Mouse (Mus musculus): ENCODE results near the gene Tenm4. TPM values are rescaled to one million over a fixed set of nuclear protein-coding genes. Genes with fewer than 3 reads are reported as not detected.
"Not testable (repeated sequence)": the region's sequence is repeated elsewhere in the genome, so short reads cannot be mapped to it uniquely, and the experiment has no call there.

The Tenm4 gene
- polyA plus RNA-seq, 1 experiment from 2014 or later = 31.3 TPM

DNA sequence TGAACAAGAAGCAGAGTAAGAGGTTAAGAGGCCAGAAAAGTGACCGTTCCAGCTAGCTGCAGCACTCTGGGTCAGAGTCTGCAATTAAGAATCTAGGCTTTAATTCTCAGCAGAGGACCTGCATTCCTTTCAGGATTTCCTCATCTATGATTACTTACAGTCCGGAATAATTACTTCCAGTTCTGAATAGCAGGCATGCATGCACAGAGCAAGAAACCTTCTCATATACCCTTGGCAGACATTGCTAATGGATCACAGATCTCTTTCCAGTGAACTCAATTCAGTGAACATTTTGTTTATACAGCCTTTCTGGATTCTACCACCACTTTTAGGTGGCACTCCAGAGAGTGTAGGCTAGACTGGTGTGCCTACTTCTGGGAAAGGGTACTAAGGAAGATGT is 434.3 kb downstream of the Tenm4 start:
- no peaks in the 10 kb centered on the region for H3K36me3 ChIP-seq (ENCODE audit: control insufficient read depth, insufficient read depth, low read length)
- 28% methylated on average over 2 of the region's 2 CpGs for WGBS
- H3K4me1 ChIP-seq (ENCODE audit: control insufficient read depth, insufficient read depth, low read length) = 0 out of 2 replicates have a peak, but pooled peaks cover 3% of the 10 kb centered on the region
- no peak overlapping the region for H3K4me3 ChIP-seq (ENCODE audit: low read depth, low read length)
- 0 out of 2 replicates have a peak overlapping the region, but pooled peaks have one; percentile 19 for H3K27ac ChIP-seq (replicated peaks; ENCODE audit: low read depth, low read length)
- DNase-seq (ENCODE audit: low spot score) (peak; percentile 85), ATAC-seq (ENCODE audit: low read depth) (peak; percentile 69)
- no peak overlapping the region for H3K9ac ChIP-seq (ENCODE audit: low read depth, low read length)
- no peaks in the 10 kb centered on the region for H3K27me3 ChIP-seq (replicated peaks; ENCODE audit: control insufficient read depth, insufficient read depth, low read length)
- H3K9me3 ChIP-seq (ENCODE audit: control insufficient read depth, low read length) = no peaks in the 10 kb centered on the region
- H3K4me2 ChIP-seq (ENCODE audit: low read depth, low read length) = no peak overlapping the region

- Histone ChIP-seq H3K27me3 (replicated peaks; ENCODE audit: control insufficient read depth, insufficient read depth, low read length) (no peaks in the 10 kb centered on the region), H3K27ac (replicated peaks; ENCODE audit: low read depth, low read length) (no peak overlapping the region), H3K4me2 (ENCODE audit: low read depth, low read length) (no peak overlapping the region), H3K4me3 (ENCODE audit: low read depth, low read length) (no peak overlapping the region), H3K36me3 (ENCODE audit: control insufficient read depth, insufficient read depth, low read length) (no peaks in the 10 kb centered on the region), H3K9me3 (ENCODE audit: control insufficient read depth, low read length) (no peaks in the 10 kb centered on the region), H3K4me1 (ENCODE audit: control insufficient read depth, insufficient read depth, low read length) (0 out of 2 replicates have a peak, but pooled peaks cover 3% of the 10 kb centered on the region), H3K9ac (ENCODE audit: low read depth, low read length) (no peak overlapping the region)
- ATAC-seq (ENCODE audit: low read depth) (no peak), DNase-seq (ENCODE audit: low spot score) (no peak)
- WGBS = 60% methylated on average over 10 of the region's 10 CpGs
These were observed 439.0 kb downstream of the Tenm4 start for GRCm38 (mm10) chr7:96609854-96610586.

DNA sequence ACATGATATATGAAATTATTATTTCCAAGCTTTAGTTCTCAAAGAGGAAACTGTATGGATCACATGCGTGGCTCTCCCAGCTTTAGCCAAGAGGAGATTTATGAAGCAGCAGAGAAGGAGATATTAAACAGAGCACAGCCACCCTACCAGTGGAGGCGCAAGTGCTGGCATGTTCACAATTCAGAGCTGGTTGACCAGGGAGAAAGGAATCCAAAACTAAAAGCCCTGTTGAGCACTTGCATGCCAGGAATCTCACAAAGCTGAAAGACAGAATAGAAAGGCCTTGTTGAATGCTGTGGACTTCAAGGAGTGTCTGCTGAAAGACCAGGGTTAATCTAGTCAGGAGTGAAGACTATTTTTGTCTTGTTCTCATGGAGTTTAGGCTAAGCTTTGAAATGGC is 446.3 kb downstream of the Tenm4 start:
- H3K4me3 ChIP-seq (ENCODE audit: low read depth, low read length) = no peak overlapping the region
- 82% methylated on average over 2 of the region's 2 CpGs for WGBS
- no peak overlapping the region for H3K4me2 ChIP-seq (ENCODE audit: low read depth, low read length)
- H3K9me3 ChIP-seq (ENCODE audit: control insufficient read depth, low read length) = no peaks in the 10 kb centered on the region
- ATAC-seq (ENCODE audit: low read depth) (no peak), DNase-seq (ENCODE audit: low spot score) (no peak)
- no peaks in the 10 kb centered on the region for H3K4me1 ChIP-seq (ENCODE audit: control insufficient read depth, insufficient read depth, low read length)
- no peak overlapping the region for H3K27ac ChIP-seq (replicated peaks; ENCODE audit: low read depth, low read length)
- no peaks in the 10 kb centered on the region for H3K36me3 ChIP-seq (ENCODE audit: control insufficient read depth, insufficient read depth, low read length)
- H3K27me3 ChIP-seq (replicated peaks; ENCODE audit: control insufficient read depth, insufficient read depth, low read length) = no peaks in the 10 kb centered on the region
- no peak overlapping the region for H3K9ac ChIP-seq (ENCODE audit: low read depth, low read length)

DNA sequence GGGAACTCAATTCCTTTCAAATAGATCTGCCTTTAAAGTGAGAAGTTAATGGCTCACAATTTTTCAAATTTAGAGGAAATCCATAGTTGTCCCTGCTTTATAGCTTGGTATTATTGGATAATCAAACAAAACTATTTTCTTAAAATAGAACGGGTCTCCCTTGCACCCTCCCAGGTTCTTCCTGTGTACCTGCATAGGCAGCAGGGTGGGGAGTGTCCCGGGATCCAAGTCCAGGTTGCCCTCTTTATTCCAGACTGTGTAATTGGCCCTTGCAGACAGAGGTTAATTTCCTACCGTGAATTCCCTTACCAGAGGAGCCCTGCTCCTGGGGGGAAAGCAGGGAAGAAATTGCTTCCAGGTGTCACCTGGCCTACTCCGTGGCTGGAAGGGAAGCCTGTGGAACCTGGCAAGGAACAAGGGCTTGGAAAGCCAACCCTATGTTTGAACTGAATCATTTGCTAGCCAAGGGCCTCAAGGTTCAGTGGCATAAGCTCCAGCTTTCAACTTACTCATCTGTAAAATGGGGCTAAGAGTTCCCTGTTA is 449.0 kb downstream of the Tenm4 start:
- Histone ChIP-seq H3K4me3 (ENCODE audit: low read depth, low read length) (no peak overlapping the region), H3K9me3 (ENCODE audit: control insufficient read depth, low read length) (no peaks in the 10 kb centered on the region), H3K27ac (replicated peaks; ENCODE audit: low read depth, low read length) (no peak overlapping the region), H3K9ac (ENCODE audit: low read depth, low read length) (no peak overlapping the region), H3K36me3 (ENCODE audit: control insufficient read depth, insufficient read depth, low read length) (no peaks in the 10 kb centered on the region), H3K4me1 (ENCODE audit: control insufficient read depth, insufficient read depth, low read length) (no peaks in the 10 kb centered on the region), H3K27me3 (replicated peaks; ENCODE audit: control insufficient read depth, insufficient read depth, low read length) (no peaks in the 10 kb centered on the region), H3K4me2 (ENCODE audit: low read depth, low read length) (no peak overlapping the region)
- ATAC-seq (ENCODE audit: low read depth) (no peak), DNase-seq (ENCODE audit: low spot score) (no peak)
- WGBS = 42% methylated on average over 4 of the region's 4 CpGs

GRCm38 (mm10) chr7:96626338-96626737 is 455.3 kb downstream of the Tenm4 start:
- Histone ChIP-seq H3K27ac (replicated peaks; ENCODE audit: low read depth, low read length) (no peak overlapping the region), H3K36me3 (ENCODE audit: control insufficient read depth, insufficient read depth, low read length) (no peaks in the 10 kb centered on the region), H3K9ac (ENCODE audit: low read depth, low read length) (no peak overlapping the region), H3K4me2 (ENCODE audit: low read depth, low read length) (no peak overlapping the region), H3K9me3 (ENCODE audit: control insufficient read depth, low read length) (no peaks in the 10 kb centered on the region), H3K27me3 (replicated peaks; ENCODE audit: control insufficient read depth, insufficient read depth, low read length) (no peaks in the 10 kb centered on the region), H3K4me3 (ENCODE audit: low read depth, low read length) (no peak overlapping the region), H3K4me1 (ENCODE audit: control insufficient read depth, insufficient read depth, low read length) (no peaks in the 10 kb centered on the region)
- 68% methylated on average over 3 of the region's 3 CpGs for WGBS
- DNase-seq (ENCODE audit: low spot score) (peak; percentile 9), ATAC-seq (ENCODE audit: low read depth) (no peak)

GRCm38 (mm10) chr7:96630551-96630950 is 459.5 kb downstream of the Tenm4 start:
- WGBS = 93% methylated on average over 9 of the region's 9 CpGs
- not testable (repeated sequence) for H3K4me2 ChIP-seq (ENCODE audit: low read depth, low read length); H3K27me3 ChIP-seq (replicated peaks; ENCODE audit: control insufficient read depth, insufficient read depth, low read length); DNase-seq (ENCODE audit: low spot score); H3K27ac ChIP-seq (replicated peaks; ENCODE audit: low read depth, low read length); H3K4me3 ChIP-seq (ENCODE audit: low read depth, low read length); H3K36me3 ChIP-seq (ENCODE audit: control insufficient read depth, insufficient read depth, low read length); H3K4me1 ChIP-seq (ENCODE audit: control insufficient read depth, insufficient read depth, low read length); H3K9ac ChIP-seq (ENCODE audit: low read depth, low read length); H3K9me3 ChIP-seq (ENCODE audit: control insufficient read depth, low read length); ATAC-seq (ENCODE audit: low read depth)

DNA sequence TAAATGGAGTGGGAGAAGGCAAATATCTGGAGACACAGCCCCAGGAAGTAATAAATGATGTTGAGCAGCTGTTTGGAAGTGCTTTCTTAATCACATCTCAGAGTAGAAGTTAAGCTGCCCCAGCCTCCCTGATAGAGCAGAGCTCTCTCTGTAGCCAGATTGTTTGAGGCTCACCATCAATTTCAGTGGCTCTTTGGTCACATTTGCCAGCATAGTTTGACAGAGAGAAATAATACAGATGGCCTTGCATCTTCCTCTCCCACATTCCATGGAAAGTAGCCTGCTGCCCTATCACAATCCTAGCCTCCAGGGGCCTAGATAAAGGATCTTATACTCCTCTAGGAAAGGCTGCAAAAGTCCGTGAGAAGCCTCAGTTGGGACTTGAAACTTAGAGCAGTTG is 462.0 kb downstream of the Tenm4 start:
- Histone ChIP-seq H3K4me3 (ENCODE audit: low read depth, low read length) (no peak overlapping the region), H3K4me2 (ENCODE audit: low read depth, low read length) (no peak overlapping the region), H3K9me3 (ENCODE audit: control insufficient read depth, low read length) (0 out of 2 replicates have a peak, but pooled peaks cover 5% of the 10 kb centered on the region), H3K36me3 (ENCODE audit: control insufficient read depth, insufficient read depth, low read length) (no peaks in the 10 kb centered on the region), H3K27me3 (replicated peaks; ENCODE audit: control insufficient read depth, insufficient read depth, low read length) (no peaks in the 10 kb centered on the region), H3K27ac (replicated peaks; ENCODE audit: low read depth, low read length) (no peak overlapping the region), H3K4me1 (ENCODE audit: control insufficient read depth, insufficient read depth, low read length) (no peaks in the 10 kb centered on the region), H3K9ac (ENCODE audit: low read depth, low read length) (no peak overlapping the region)
- ATAC-seq (ENCODE audit: low read depth) (no peak), DNase-seq (ENCODE audit: low spot score) (no peak)
- 73% methylated on average over 1 of the region's 1 CpGs for WGBS

GRCm38 (mm10) chr7:96635830-96636440 is 464.9 kb downstream of the Tenm4 start:
- Histone ChIP-seq H3K4me1 (ENCODE audit: control insufficient read depth, insufficient read depth, low read length) (no peaks in the 10 kb centered on the region), H3K27ac (replicated peaks; ENCODE audit: low read depth, low read length) (no peak overlapping the region), H3K9me3 (ENCODE audit: control insufficient read depth, low read length) (0 out of 2 replicates have a peak, but pooled peaks cover 5% of the 10 kb centered on the region), H3K9ac (ENCODE audit: low read depth, low read length) (no peak overlapping the region), H3K27me3 (replicated peaks; ENCODE audit: control insufficient read depth, insufficient read depth, low read length) (no peaks in the 10 kb centered on the region), H3K4me2 (ENCODE audit: low read depth, low read length) (no peak overlapping the region), H3K4me3 (ENCODE audit: low read depth, low read length) (no peak overlapping the region), H3K36me3 (ENCODE audit: control insufficient read depth, insufficient read depth, low read length) (no peaks in the 10 kb centered on the region)
- WGBS = 58% methylated on average over 7 of the region's 7 CpGs
- ATAC-seq (ENCODE audit: low read depth) (no peak), DNase-seq (ENCODE audit: low spot score) (no peak)
